Mouse (Mus musculus) lung, embryonic 15.5 days (tissue): ENCODE data around the gene Tbca. TPM values are rescaled to one million over a fixed set of nuclear protein-coding genes. Genes with fewer than 3 reads are reported as not detected.

Experiments
- ATAC-seq: fragments of 200-750 bp; cut with Nextera tagmentation; 2 replicates; pipeline ENCODE4 v1.8.0; 2017; ENCODE audit warnings: moderate number of reproducible peaks, borderline replicate concordance; ENCODE audit not compliant: low FRiP score, low TSS enrichment; ENCODE audit errors: extremely low read depth
- H3K27ac ChIP-seq: fragments of 300-500 bp; sonication (generic); 2 replicates; pipeline ENCODE4 v1.5.1; 2015; ENCODE audit warnings: moderate library complexity, mild to moderate bottlenecking, inconsistent platforms
- H3K27me3 ChIP-seq: fragments of 300-500 bp; sonication (generic); 2 replicates; pipeline ENCODE4 v1.6.1; 2015; ENCODE audit warnings: inconsistent platforms
- H3K36me3 ChIP-seq: fragments of 300-500 bp; sonication (generic); 2 replicates; pipeline ENCODE4 v1.6.1; 2015; ENCODE audit warnings: inconsistent platforms
- H3K4me1 ChIP-seq: fragments of 300-500 bp; sonication (generic); 2 replicates; pipeline ENCODE4 v1.6.1; 2015; ENCODE audit warnings: inconsistent platforms
- H3K4me2 ChIP-seq: fragments of 300-500 bp; sonication (generic); 2 replicates; pipeline ENCODE4 v1.6.1; 2015; ENCODE audit warnings: inconsistent platforms, mild to moderate bottlenecking, moderate library complexity
- H3K4me3 ChIP-seq: fragments of 300-500 bp; sonication (generic); 2 replicates; pipeline ENCODE4 v1.5.1; 2015; ENCODE audit warnings: mild to moderate bottlenecking, inconsistent platforms
- H3K9ac ChIP-seq: fragments of 300-500 bp; sonication (generic); 2 replicates; pipeline ENCODE4 v1.6.1; 2015; ENCODE audit warnings: inconsistent platforms
- H3K9me3 ChIP-seq: fragments of 300-500 bp; sonication (generic); 2 replicates; pipeline ENCODE4 v1.6.1; 2016; ENCODE audit warnings: inconsistent platforms
- WGBS: fragments of 180-500 bp; shearing (Covaris S2); methylation state at CpG from one replicate; pipeline ENCODE4 v1.1.7; 2015; 5-methylcytosine and 5-hydroxymethylcytosine counted together
- polyA plus RNA-seq: library from polyadenylated mRNA; unstranded; fragments of >200 nt; fragmentation: Nextera tagmentation; extraction: Ambion mirVana; gene quantifications from 2 replicates; pipeline ENCODE4 v1.2.1, GENCODE M21; 2015

Tbca gene
- 208 and 214 TPM in 2 replicates for polyA plus RNA-seq

DNA sequence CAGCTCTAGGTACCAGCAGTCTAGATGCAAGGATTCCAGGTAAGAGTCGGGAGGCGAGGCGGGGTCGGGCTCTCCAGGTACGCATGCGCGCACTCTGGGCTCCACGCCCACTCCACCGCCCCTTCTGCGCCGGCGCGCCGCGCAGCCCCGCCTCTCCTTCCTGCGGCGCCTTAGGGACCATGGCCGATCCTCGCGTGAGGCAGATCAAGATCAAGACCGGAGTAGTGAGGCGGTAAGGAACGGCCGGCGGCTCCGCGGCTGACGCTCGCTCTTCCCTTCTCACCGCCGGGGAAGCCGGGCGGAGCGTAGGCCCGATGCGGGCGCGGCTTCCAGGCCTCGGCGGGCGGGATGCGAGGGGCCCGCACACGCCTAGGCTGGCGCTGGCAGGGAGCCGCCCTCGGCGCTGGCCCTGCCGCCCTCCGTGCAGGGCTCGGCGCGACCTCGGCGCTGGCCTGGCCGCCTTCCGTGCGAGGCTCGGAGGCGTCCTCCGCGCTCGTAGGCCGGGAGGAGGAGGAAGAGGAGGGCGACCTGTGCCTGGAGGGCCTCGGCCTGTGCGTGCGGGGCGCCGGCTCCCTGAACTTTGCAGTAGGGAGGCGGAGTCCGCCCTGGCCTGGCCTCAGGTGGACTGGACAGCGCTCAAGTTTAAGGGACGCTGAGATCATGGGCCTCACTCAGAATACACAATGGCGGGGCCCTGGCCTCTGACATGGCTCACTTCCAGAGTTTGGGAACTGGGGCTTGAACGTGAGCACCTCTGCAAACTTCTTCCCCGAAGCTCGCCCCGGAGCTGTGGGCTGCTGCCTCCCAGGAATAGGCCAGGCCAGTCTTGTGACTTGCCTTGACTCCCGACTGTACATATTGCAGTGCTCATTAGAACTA, at the start of gene Tbca:
Tbca (plus strand) TSS at position 140 of the 879 bp plus-strand sequence.
- peak; percentile 97 for ATAC-seq
- H3K36me3 ChIP-seq, result no peaks in the 10 kb centered on the region
- under 1% methylated on average over 62 of the region's 81 CpGs for WGBS
- H3K4me2 ChIP-seq, result peak within 1 kb of the TSS; percentile 63
- H3K9ac ChIP-seq, result peak within 1 kb of the TSS; percentile 91
- H3K9me3 ChIP-seq, result no peaks in the 10 kb centered on the region
- peak within 1 kb of the TSS; percentile 91 for H3K27ac ChIP-seq
- peaks cover 7% of the 10 kb centered on the region; the same call in 1 of the 2 replicates for H3K4me1 ChIP-seq
- no peaks in the 10 kb centered on the region for H3K27me3 ChIP-seq
- peak within 1 kb of the TSS; percentile 87 for H3K4me3 ChIP-seq

DNA sequence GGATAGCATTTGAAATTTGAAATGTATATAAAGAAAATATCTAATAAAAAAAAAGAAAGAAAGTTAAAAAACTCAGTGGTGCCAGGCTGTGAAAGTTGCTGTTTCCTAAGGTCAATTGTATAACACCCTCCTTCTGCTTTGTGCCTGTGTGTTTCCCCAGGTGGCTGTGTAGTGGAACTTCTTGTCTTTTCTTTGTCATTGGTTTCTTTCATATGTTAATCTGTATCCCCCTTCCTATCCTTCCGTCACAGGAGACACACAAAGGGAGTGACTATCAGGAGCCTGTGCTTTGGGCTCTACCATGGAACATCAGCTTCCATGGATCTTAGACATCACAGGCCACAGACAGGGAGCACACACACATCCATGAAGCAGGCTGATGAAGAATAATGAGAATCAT, 43.5 kb upstream of the Tbca start:
- Histone ChIP-seq H3K4me1 (no peaks in the 10 kb centered on the region), H3K36me3 (no peaks in the 10 kb centered on the region), H3K4me3 (no peak overlapping the region), H3K27me3 (no peaks in the 10 kb centered on the region), H3K4me2 (no peak overlapping the region), H3K27ac (no peak overlapping the region), H3K9me3 (no peaks in the 10 kb centered on the region), H3K9ac (no peak overlapping the region)
- no peak for ATAC-seq
- 62% methylated on average over 1 of the region's 1 CpGs for WGBS

GRCm38 (mm10) chr13:94765852-94766251, 22.9 kb upstream of the Tbca start:
- no peak overlapping the region for H3K4me3 ChIP-seq
- ATAC-seq, result no peak
- no peak overlapping the region for H3K4me2 ChIP-seq
- H3K9me3 ChIP-seq, result no peaks in the 10 kb centered on the region
- H3K27me3 ChIP-seq, result no peaks in the 10 kb centered on the region
- no peak overlapping the region for H3K27ac ChIP-seq
- no peak overlapping the region for H3K9ac ChIP-seq
- H3K36me3 ChIP-seq, result no peaks in the 10 kb centered on the region
- no peaks in the 10 kb centered on the region for H3K4me1 ChIP-seq
- WGBS, result 81% methylated on average over 12 of the region's 12 CpGs

DNA sequence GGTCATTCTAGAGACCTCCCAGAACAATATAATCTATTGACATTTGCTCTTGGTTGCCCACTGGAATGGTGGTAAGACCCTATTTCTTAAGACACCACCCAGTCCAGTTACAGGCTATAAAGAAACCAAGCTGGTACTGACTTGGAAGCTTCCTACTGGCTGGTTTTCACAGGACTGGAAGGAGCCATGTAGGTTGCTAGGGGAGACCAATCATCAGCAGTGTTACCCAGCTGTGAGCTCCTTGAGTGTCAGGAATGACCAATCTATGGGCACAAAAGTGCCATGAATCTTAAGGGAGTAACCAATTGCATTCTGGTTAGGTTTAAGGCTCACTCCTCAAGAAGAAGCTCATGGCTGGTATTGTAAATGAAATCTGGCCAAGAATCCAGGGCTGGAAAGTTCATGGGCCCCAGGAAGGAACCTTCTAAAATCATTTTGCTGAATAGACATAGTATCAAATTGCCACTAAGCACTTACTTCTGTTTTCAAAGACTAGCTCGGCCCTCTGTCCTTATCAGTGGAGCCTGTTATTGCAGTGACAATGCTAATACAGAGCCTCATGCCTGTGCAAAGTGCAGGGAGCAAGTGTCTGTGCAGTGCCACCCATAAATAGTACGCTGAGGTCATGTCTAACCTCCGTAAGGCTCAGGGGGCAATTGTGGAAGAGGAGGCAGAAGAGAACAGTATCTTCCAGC, 20.1 kb upstream of the Tbca start:
- no peaks in the 10 kb centered on the region for H3K27me3 ChIP-seq
- no peaks in the 10 kb centered on the region for H3K4me1 ChIP-seq
- WGBS, result 51% methylated on average over 3 of the region's 3 CpGs
- ATAC-seq, result no peak
- H3K36me3 ChIP-seq, result no peaks in the 10 kb centered on the region
- no peak overlapping the region for H3K9ac ChIP-seq
- H3K27ac ChIP-seq, result no peak overlapping the region
- no peak overlapping the region for H3K4me2 ChIP-seq
- no peaks in the 10 kb centered on the region for H3K9me3 ChIP-seq
- no peak overlapping the region for H3K4me3 ChIP-seq

- Histone ChIP-seq H3K4me1 (no peaks in the 10 kb centered on the region), H3K36me3 (no peaks in the 10 kb centered on the region), H3K9me3 (no peaks in the 10 kb centered on the region), H3K4me3 (no peak overlapping the region), H3K27me3 (no peaks in the 10 kb centered on the region), H3K27ac (no peak overlapping the region), H3K9ac (no peak overlapping the region), H3K4me2 (no peak overlapping the region)
- 35% methylated on average over 6 of the region's 6 CpGs for WGBS
- no peak for ATAC-seq
Measured at GRCm38 (mm10) chr13:94769155-94769470, 19.6 kb upstream of the Tbca start.

DNA sequence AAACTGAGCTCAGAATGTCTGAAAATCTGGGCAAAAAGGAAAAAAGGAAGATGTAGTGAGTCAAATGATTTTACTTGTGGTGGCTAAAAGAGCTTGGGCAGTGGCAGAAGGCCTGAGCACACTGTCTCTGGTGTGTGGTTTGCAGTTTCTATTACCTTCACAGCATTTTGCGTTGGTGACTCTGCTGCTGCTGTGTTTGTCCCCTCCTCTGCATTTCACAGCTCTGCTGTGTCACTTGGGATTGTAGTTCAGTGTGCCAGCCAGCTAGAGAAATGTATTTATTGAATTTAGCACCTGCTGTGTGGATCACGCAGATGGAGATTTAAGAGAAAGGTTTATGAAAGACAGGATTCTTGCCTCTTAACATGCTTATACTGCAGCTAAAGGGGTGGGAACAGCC, 1.8 kb upstream of the Tbca start:
- no peaks in the 10 kb centered on the region for H3K36me3 ChIP-seq
- H3K9ac ChIP-seq, result no peak overlapping the region
- no peaks in the 10 kb centered on the region for H3K27me3 ChIP-seq
- no peak overlapping the region for H3K4me2 ChIP-seq
- ATAC-seq, result no peak
- H3K4me3 ChIP-seq, result no peak overlapping the region
- 69% methylated on average over 2 of the region's 2 CpGs for WGBS
- peaks cover 7% of the 10 kb centered on the region; the same call in 1 of the 2 replicates for H3K4me1 ChIP-seq
- H3K27ac ChIP-seq, result no peak overlapping the region
- no peaks in the 10 kb centered on the region for H3K9me3 ChIP-seq

DNA sequence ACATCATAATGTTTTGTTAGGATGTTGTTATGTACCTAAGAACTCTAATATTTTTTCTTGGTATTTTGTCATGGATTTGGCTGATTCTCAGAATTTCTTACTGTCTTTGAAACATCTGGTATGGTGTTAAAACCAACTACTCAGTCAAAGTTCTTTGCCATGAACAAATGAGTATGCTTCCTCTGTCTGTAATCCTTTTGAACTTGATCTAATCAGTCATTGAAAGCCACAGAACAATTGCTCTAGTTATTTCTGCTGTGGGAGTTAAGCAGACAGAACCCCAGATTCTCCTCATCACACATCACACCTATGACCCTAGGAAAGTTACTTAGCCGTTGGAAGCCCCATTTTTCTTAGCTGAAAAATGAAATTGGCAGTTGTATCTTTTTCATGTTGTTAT, 6.0 kb downstream of the Tbca start:
- Histone ChIP-seq H3K4me3 (no peak overlapping the region), H3K36me3 (no peaks in the 10 kb centered on the region), H3K27ac (no peak overlapping the region), H3K9ac (no peak overlapping the region), H3K27me3 (no peaks in the 10 kb centered on the region), H3K4me1 (peaks cover 5% of the 10 kb centered on the region; the same call in 1 of the 2 replicates), H3K9me3 (no peaks in the 10 kb centered on the region), H3K4me2 (no peak overlapping the region)
- no peak for ATAC-seq
- 44% methylated on average over 1 of the region's 1 CpGs for WGBS

- H3K9me3 ChIP-seq, result no peaks in the 10 kb centered on the region
- no peak overlapping the region for H3K4me3 ChIP-seq
- no peaks in the 10 kb centered on the region for H3K36me3 ChIP-seq
- no peak overlapping the region for H3K4me2 ChIP-seq
- H3K27ac ChIP-seq, result no peak overlapping the region
- no peak for ATAC-seq
- 83% methylated on average over 5 of the region's 5 CpGs for WGBS
- no peak overlapping the region for H3K9ac ChIP-seq
- H3K4me1 ChIP-seq, result 0 out of 2 replicates have a peak, but pooled peaks cover 7% of the 10 kb centered on the region
- no peaks in the 10 kb centered on the region for H3K27me3 ChIP-seq
Measured at GRCm38 (mm10) chr13:94803480-94804057, 14.9 kb downstream of the Tbca start.

DNA sequence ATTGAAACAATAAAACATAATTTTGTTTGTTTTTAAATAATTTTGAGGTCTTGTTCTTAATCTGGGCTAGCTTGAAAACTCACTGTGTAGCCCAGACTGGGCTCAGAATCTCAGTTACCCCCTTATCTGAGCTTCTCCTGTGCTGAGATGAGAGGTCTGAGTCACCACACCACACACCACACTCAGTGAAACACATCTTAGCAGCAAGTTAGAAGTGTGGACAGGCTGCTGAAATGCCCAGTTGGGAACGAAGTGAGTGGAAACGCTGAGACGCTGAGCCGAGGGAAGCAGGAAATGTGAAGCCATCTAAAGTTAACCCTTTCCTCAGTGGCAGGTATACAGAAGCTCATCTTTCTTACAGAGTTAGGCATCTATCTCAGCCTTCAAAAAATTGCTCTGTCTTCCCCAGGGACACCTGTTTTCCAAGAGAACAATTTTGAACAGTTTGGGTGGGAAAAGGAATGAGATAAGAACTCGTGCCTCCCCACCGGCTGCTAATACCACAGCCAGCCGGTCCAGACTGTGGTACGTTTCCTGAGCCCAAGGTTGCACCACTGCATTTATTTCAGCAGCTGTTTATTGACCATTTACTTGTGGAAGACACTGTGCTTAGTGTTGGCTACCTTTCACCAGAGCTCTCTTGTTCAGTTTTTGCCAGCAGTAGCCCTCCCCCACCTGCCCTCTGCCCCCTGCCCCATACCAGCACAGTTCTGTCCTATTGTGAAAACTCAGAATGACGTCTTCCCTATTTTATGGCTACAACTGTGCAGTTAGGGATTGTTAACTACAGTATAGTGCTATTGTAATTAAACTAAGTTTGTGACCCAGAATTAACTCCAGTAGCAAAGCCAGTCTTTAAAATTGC, 17.8 kb downstream of the Tbca start:
- no peak overlapping the region for H3K27ac ChIP-seq
- H3K9ac ChIP-seq, result no peak overlapping the region
- whole genome bisulfite sequencing, result 31% methylated on average over 9 of the region's 9 CpGs
- no peaks in the 10 kb centered on the region for H3K27me3 ChIP-seq
- no peaks in the 10 kb centered on the region for H3K9me3 ChIP-seq
- H3K4me1 ChIP-seq, result 0 out of 2 replicates have a peak, but pooled peaks cover 7% of the 10 kb centered on the region
- no peak overlapping the region for H3K4me2 ChIP-seq
- H3K4me3 ChIP-seq, result no peak overlapping the region
- no peak for ATAC-seq
- no peaks in the 10 kb centered on the region for H3K36me3 ChIP-seq

DNA sequence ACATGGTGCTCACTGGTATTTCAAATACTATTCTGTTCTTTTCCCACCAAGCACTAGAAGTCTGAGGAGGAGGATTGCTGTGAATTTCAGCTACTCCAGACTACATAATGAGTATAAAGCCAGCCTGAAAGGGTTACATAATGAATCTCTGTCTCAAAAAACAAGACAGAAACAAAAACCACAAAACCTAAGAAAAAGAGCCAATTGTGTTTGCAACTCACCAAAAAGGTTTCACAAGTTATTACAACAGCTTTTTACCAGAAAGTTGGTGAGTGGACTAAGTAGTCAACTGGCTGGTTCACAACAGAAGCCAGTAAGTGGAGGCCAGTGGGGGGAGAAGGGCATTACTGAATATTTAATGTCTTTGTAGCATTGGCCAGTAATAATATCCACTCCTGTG, 19.9 kb downstream of the Tbca start:
- 0 out of 2 replicates have a peak, but pooled peaks cover 7% of the 10 kb centered on the region for H3K4me1 ChIP-seq
- no peak overlapping the region for H3K4me2 ChIP-seq
- H3K27me3 ChIP-seq, result no peaks in the 10 kb centered on the region
- H3K36me3 ChIP-seq, result no peaks in the 10 kb centered on the region
- no peak overlapping the region for H3K27ac ChIP-seq
- no peak for ATAC-seq
- no peaks in the 10 kb centered on the region for H3K9me3 ChIP-seq
- H3K4me3 ChIP-seq, result no peak overlapping the region
- no peak overlapping the region for H3K9ac ChIP-seq

DNA sequence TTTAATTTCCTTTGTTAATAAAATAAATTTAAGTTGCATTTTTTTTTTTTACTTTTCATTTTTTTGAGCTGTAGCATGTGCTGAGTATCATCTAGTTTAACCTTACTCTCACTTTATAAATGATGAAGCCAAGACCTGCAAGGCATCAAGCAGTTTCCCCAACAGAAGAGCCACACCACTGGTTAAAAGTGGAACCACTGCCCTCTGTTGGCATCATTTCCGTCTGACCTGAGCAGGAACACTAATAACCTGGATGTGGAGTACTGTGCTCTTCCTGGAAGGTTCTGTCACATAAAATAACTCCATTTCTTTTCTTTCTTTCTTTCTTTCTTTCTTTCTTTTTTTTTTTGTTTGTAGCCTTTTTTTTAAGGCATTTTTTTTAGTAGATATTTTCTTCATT, 21.0 kb downstream of the Tbca start:
- WGBS, result 65% methylated on average over 1 of the region's 1 CpGs
- Histone ChIP-seq H3K9ac (no peak overlapping the region), H3K27me3 (no peaks in the 10 kb centered on the region), H3K27ac (no peak overlapping the region), H3K4me1 (0 out of 2 replicates have a peak, but pooled peaks cover 7% of the 10 kb centered on the region), H3K4me3 (no peak overlapping the region), H3K36me3 (no peaks in the 10 kb centered on the region), H3K9me3 (no peaks in the 10 kb centered on the region), H3K4me2 (no peak overlapping the region)
- ATAC-seq, result no peak
